Mouse (Mus musculus) heart, adult 2 months (tissue): ENCODE data around the gene Erp27. TPM values are rescaled to one million over a fixed set of nuclear protein-coding genes. Genes with fewer than 3 reads are reported as not detected.

Experiments used
- DNase-seq, 2 experiments: peaks; one replicate each; pipeline ENCODE4 v3.0.0; 2021
- H3K27ac ChIP-seq: fragments of 200-600 bp; 2 replicates; pipeline ENCODE4 v1.8.1; 2022
- H3K27me3 ChIP-seq: fragments of 200-500 bp; 2 replicates; pipeline ENCODE4 v1.6.1; 2012; ENCODE audit warnings: mild to moderate bottlenecking, low read length, inconsistent platforms, mixed read lengths; ENCODE audit not compliant: control insufficient read depth, insufficient read depth
- H3K36me3 ChIP-seq: fragments of 200-500 bp; 2 replicates; pipeline ENCODE4 v1.6.1; 2012; ENCODE audit warnings: low read length, inconsistent platforms; ENCODE audit not compliant: control insufficient read depth, insufficient read depth
- H3K4me1 ChIP-seq: fragments of 200-500 bp; 2 replicates; pipeline ENCODE4 v1.6.1; 2011; ENCODE audit warnings: low read length; ENCODE audit not compliant: control insufficient read depth, insufficient read depth
- H3K4me3 ChIP-seq: fragments of 200-600 bp; 2 replicates; pipeline ENCODE4 v1.8.1; 2022
- H3K79me2 ChIP-seq: fragments of 200-500 bp; replicated peaks from 2 replicates; pipeline ENCODE4 v1.6.1; 2012; ENCODE audit warnings: mild to moderate bottlenecking, inconsistent platforms, low read length, moderate library complexity, mixed read lengths; ENCODE audit not compliant: control insufficient read depth, insufficient read depth
- H3K9ac ChIP-seq: fragments of 200-500 bp; 2 replicates; pipeline ENCODE4 v1.6.1; 2012; ENCODE audit warnings: low read depth, mild to moderate bottlenecking, control low read depth, inconsistent platforms, low read length, mixed read lengths
- CTCF ChIP-seq: fragments of 200-600 bp; IDR thresholded peaks from 2 replicates; pipeline ENCODE4 v1.8.1; 2022; ENCODE audit warnings: antibody characterized with exemption, mild to moderate bottlenecking, moderate library complexity
- EP300 ChIP-seq: fragments of 200-500 bp; IDR thresholded peaks from 2 replicates; pipeline ENCODE4 v1.6.1; 2011; ENCODE audit warnings: low read depth, low read length, control low read depth; ENCODE audit not compliant: insufficient read depth
- POLR2A ChIP-seq: fragments of 200-500 bp; IDR thresholded peaks from 2 replicates; pipeline ENCODE4 v1.6.1; 2011; ENCODE audit warnings: mild to moderate bottlenecking, low read depth, low read length, control low read depth; ENCODE audit not compliant: insufficient read depth
- WGBS: fragments of 180-500 bp; shearing (Covaris S2); methylation state at CpG from one replicate; pipeline ENCODE4 v1.1.7; 2018; 5-methylcytosine and 5-hydroxymethylcytosine counted together
- intact Hi-C: fragments of 180-260 bp; cut with DNase I; formaldehyde crosslinking; loops from one replicate; pipeline ENCODE4 v1.15.1; 2025
- polyA plus RNA-seq: library from polyadenylated mRNA; depleted of rRNA; stranded (reverse); fragments of >200 nt; gene quantifications from 2 replicates; pipeline ENCODE4 v1.2.3, GENCODE M21; 2012
- total RNA-seq, 2 experiments: library from RNA; stranded (reverse); gene quantifications; 2 replicates each; pipeline ENCODE4 v1.2.3; 2021

Gene Erp27
- total and polyA plus RNA-seq, 3 experiments: 0.51 TPM; not detected in 2

DNA sequence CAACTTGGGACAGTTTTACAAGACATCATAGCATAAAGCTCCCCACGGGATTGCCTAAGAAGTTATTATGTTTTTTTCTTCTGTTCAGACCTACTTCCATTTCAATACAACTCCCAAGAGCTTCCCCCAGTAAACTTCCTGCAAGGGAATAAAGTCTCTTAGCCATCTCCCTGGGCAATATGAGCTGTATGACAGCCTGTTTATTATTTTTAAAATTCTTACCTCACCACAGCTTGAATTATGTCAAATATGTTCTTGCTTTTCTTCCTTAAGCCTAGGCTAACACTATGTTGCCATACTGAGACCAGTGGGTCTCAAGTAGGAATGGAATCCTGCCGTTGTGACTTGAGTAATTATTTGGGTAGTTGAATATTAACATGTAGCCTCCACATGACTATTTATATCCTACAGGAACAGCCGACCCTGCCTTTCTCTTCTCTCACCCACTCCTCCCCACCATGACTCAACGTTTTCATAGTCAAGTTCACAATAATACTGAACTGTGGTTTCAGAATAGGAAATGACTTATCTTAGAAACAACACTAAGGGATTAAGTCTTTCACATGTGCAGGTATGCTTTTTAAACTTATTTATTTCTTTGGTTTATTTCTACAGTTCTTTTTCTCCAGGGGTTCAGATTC, 21.5 kb downstream of the Erp27 start:
- WGBS: 28% methylated on average over 4 of the region's 4 CpGs
- Histone ChIP-seq H3K9ac (no peak overlapping the region), H3K79me2 (no peaks in the 10 kb centered on the region), H3K27me3 (no peaks in the 10 kb centered on the region), H3K4me1 (peaks cover 15% of the 10 kb centered on the region), H3K36me3 (no peaks in the 10 kb centered on the region; the same call in 1 of the 2 replicates), H3K4me3 (no peak overlapping the region), H3K27ac (peak overlapping the region; percentile 61)
- no peak for DNase-seq
- TF ChIP-seq EP300 (no peak), POLR2A (no peak), CTCF (no peak)
- intact Hi-C loops: no loop called here

DNA sequence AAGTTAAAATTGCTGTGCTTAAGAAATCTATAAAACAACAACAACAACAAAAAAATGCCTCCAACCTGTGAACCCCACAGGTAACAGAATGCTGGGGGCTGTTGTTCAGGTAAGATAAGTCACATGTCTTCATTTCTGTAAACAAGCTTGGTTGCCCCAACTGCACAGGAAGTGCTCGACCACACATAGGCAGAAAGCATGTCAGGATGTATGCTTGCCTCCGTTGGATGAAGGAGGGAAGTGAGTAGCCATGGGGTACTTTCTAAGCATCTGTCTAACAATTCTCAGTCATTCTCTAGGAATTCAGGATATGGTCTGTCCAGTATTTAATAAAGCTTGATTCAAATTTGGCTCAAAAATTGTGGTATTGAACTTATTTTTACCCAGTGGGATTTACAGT, 23.0 kb downstream of the Erp27 start:
- Histone ChIP-seq H3K27ac (peak overlapping the region; percentile 63), H3K9ac (no peak overlapping the region), H3K4me3 (no peak overlapping the region), H3K4me1 (peaks cover 17% of the 10 kb centered on the region), H3K27me3 (no peaks in the 10 kb centered on the region), H3K79me2 (no peaks in the 10 kb centered on the region), H3K36me3 (no peaks in the 10 kb centered on the region; the same call in 1 of the 2 replicates)
- TF ChIP-seq CTCF (no peak), EP300 (no peak), POLR2A (no peak)
- no peak for DNase-seq
- intact Hi-C loops: no loop called here
- WGBS: 31% methylated on average over 2 of the region's 2 CpGs

DNA sequence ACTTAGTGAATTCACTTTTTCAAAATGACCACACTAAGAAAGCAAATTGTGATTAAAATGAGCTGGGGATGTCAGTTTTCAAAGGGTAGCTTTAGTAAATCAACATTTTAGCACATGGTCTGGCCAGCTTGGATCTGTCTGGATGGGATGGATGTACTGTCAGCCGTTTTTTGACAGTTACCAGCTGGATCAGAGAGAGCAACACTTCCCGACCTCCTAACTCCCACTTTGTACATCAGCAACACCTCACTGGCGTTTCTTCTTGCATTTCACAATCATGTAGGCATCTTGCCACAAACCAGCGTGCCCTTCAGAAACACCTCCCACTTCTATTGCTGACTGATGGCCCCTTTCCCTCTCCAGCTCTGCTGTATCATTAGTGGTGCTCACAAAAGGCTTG, 23.8 kb downstream of the Erp27 start:
- Histone ChIP-seq H3K79me2 (no peaks in the 10 kb centered on the region), H3K4me1 (peaks cover 18% of the 10 kb centered on the region), H3K4me3 (no peak overlapping the region), H3K36me3 (no peaks in the 10 kb centered on the region; the same call in 1 of the 2 replicates), H3K9ac (0 out of 2 replicates have a peak overlapping the region, but pooled peaks have one; percentile 1), H3K27ac (peak overlapping the region; percentile 63), H3K27me3 (no peaks in the 10 kb centered on the region)
- TF ChIP-seq EP300 (peak; percentile 84; the same call in 1 of the 2 replicates), CTCF (no peak)
- DNase-seq: peak; percentile 39 to 59
- intact Hi-C loops: no loop called here
- WGBS: 19% methylated on average over 4 of the region's 4 CpGs

- Histone ChIP-seq H3K79me2 (no peaks in the 10 kb centered on the region), H3K36me3 (no peaks in the 10 kb centered on the region; the same call in 1 of the 2 replicates), H3K27me3 (no peaks in the 10 kb centered on the region), H3K4me1 (peaks cover 18% of the 10 kb centered on the region), H3K4me3 (no peak overlapping the region), H3K9ac (no peak overlapping the region), H3K27ac (peak overlapping the region; percentile 63)
- intact Hi-C loops: no loop called here
- peak in 1 of 2 experiments; percentile 52 for DNase-seq
- 44% methylated on average over 4 of the region's 4 CpGs for WGBS
- TF ChIP-seq POLR2A: 0 out of 2 replicates have a peak, but pooled peaks have one; percentile 14
- TF ChIP-seq CTCF: no peak
These were observed 24.2 kb downstream of the Erp27 start for GRCm38 (mm10) chr6:136897789-136898188.

GRCm38 (mm10) chr6:136894532-136895339, 27.2 kb downstream of the Erp27 start:
- H3K4me3 ChIP-seq: no peak overlapping the region
- H3K27ac ChIP-seq: peak overlapping the region; percentile 70
- WGBS: 31% methylated on average over 15 of the region's 15 CpGs
- no peaks in the 10 kb centered on the region for H3K27me3 ChIP-seq
- TF ChIP-seq CTCF: no peak
- 0 out of 2 replicates have a peak, but pooled peaks have one; percentile 17 for TF ChIP-seq EP300
- 0 out of 2 replicates have a peak, but pooled peaks have one; percentile 23 for TF ChIP-seq POLR2A
- H3K79me2 ChIP-seq: no peaks in the 10 kb centered on the region
- intact Hi-C loops: no loop called here
- H3K9ac ChIP-seq: no peak overlapping the region
- H3K36me3 ChIP-seq: no peaks in the 10 kb centered on the region; the same call in 1 of the 2 replicates
- H3K4me1 ChIP-seq: peaks cover 20% of the 10 kb centered on the region
- peak in 1 of 2 experiments; percentile 48 for DNase-seq
